Mouse (Mus musculus) spleen, adult 2 months (tissue): ENCODE results near the gene H2-DMa. TPM values are rescaled to one million over a fixed set of nuclear protein-coding genes. Genes with fewer than 3 reads are reported as not detected.
A peak's percentile ranks its signal among the peaks of the same experiment; 100 is the strongest.

Source experiments
- DNase-seq, 2 experiments: peaks; one replicate each; pipeline versions ENCODE4 v3.0.0 to v3.0.0-alpha.2; 2012 to 2021; ENCODE audit warnings: low spot score in 2 of 2, low read depth in 1 of 2
- H3K27ac ChIP-seq: fragments of 200-500 bp; 2 replicates; pipeline ENCODE4 v1.5.1; 2012; ENCODE audit warnings: low read length, inconsistent platforms; ENCODE audit not compliant: insufficient read depth
- H3K27me3 ChIP-seq: fragments of 200-500 bp; 2 replicates; pipeline ENCODE4 v1.6.1; 2012; ENCODE audit warnings: mild to moderate bottlenecking, moderate library complexity, low read length, inconsistent platforms; ENCODE audit not compliant: control insufficient read depth, insufficient read depth
- H3K36me3 ChIP-seq: fragments of 200-500 bp; 2 replicates; pipeline ENCODE4 v1.6.1; 2012; ENCODE audit warnings: mild to moderate bottlenecking, low read length, inconsistent platforms; ENCODE audit not compliant: control insufficient read depth, insufficient read depth
- H3K4me1 ChIP-seq: fragments of 200-500 bp; 2 replicates; pipeline ENCODE4 v1.6.1; 2011; ENCODE audit warnings: inconsistent platforms; ENCODE audit not compliant: control insufficient read depth, insufficient read depth, insufficient read length
- H3K4me3 ChIP-seq: fragments of 200-500 bp; 2 replicates; pipeline ENCODE4 v1.5.1; 2011; ENCODE audit warnings: mild to moderate bottlenecking, inconsistent platforms; ENCODE audit not compliant: insufficient read depth, insufficient read length; ENCODE audit errors: extremely low read depth
- CTCF ChIP-seq: fragments of 200-500 bp; IDR thresholded peaks from 2 replicates; pipeline ENCODE4 v1.5.1; 2011; ENCODE audit warnings: mild to moderate bottlenecking, inconsistent platforms; ENCODE audit not compliant: insufficient read depth, insufficient read length, insufficient replicate concordance; ENCODE audit errors: extremely low read depth
- POLR2A ChIP-seq: fragments of 200-500 bp; IDR thresholded peaks from 2 replicates; pipeline ENCODE4 v1.6.1; 2011; ENCODE audit warnings: low read depth, low read length, inconsistent platforms
- WGBS: fragments of 180-500 bp; shearing (Covaris S2); methylation state at CpG from one replicate; pipeline ENCODE4 v1.1.7; 2018; 5-methylcytosine and 5-hydroxymethylcytosine counted together
- polyA plus RNA-seq: library from polyadenylated mRNA; depleted of rRNA; stranded (reverse); fragments of >200 nt; gene quantifications from 2 replicates; pipeline ENCODE4 v1.2.3, GENCODE M21; 2012; rRNA removed

Gene H2-DMa
- 302 and 363 TPM in 2 replicates for polyA plus RNA-seq

- DNase-seq, result peak; percentile 96 to 98
- under 1% methylated on average over 96 of the region's 96 CpGs for WGBS
These were observed at the start of gene H2-DMa for GRCm38 (mm10) chr17:34119249-34120179. H2-DMa (plus strand) TSS chr17:34119541.

GRCm38 (mm10) chr17:34072091-34072490, 47.2 kb upstream of the H2-DMa start:
- peaks cover 2% of the 10 kb centered on the region; the same call in 1 of the 2 replicates for H3K27me3 ChIP-seq
- 51% methylated on average over 5 of the region's 5 CpGs for WGBS
- H3K36me3 ChIP-seq, result no peaks in the 10 kb centered on the region
- DNase-seq, result peak; percentile 28 to 54
- peaks cover 19% of the 10 kb centered on the region for H3K4me1 ChIP-seq
- TF ChIP-seq CTCF (no peak), POLR2A (no peak)
- no peak overlapping the region for H3K4me3 ChIP-seq
- no peak overlapping the region for H3K27ac ChIP-seq

More at GRCm38 (mm10) chr17:34119249-34120179, at the start of gene H2-DMa:
- H3K27me3 ChIP-seq, result no peaks in the 10 kb centered on the region
- TF ChIP-seq POLR2A, result peak; percentile 99
- no peak for TF ChIP-seq CTCF
- H3K4me3 ChIP-seq, result peak within 1 kb of the TSS; percentile 80
- H3K36me3 ChIP-seq, result peaks cover 35% of the 10 kb centered on the region
- peak within 1 kb of the TSS; percentile 99 for H3K27ac ChIP-seq
- peaks cover 10% of the 10 kb centered on the region; the same call in 1 of the 2 replicates for H3K4me1 ChIP-seq

- H3K4me3 ChIP-seq, result no peak overlapping the region
- WGBS, result 24% methylated on average over 7 of the region's 7 CpGs
- peaks cover 2% of the 10 kb centered on the region; the same call in 1 of the 2 replicates for H3K27me3 ChIP-seq
- H3K27ac ChIP-seq, result no peak overlapping the region
- peaks cover 13% of the 10 kb centered on the region; the same call in 1 of the 2 replicates for H3K4me1 ChIP-seq
- no peaks in the 10 kb centered on the region for H3K36me3 ChIP-seq
- peak; percentile 66 to 79 for DNase-seq
- TF ChIP-seq CTCF, result peak; percentile 22; the same call in 1 of the 2 replicates
- no peak for TF ChIP-seq POLR2A
These were observed 44.1 kb upstream of the H2-DMa start for GRCm38 (mm10) chr17:34075271-34075670.

GRCm38 (mm10) chr17:34077549-34077948, 41.8 kb upstream of the H2-DMa start:
- no peak for TF ChIP-seq POLR2A
- peak; percentile 58; the same call in 1 of the 2 replicates for TF ChIP-seq CTCF

GRCm38 (mm10) chr17:34078148-34078547, 41.2 kb upstream of the H2-DMa start:
- H3K4me1 ChIP-seq, result no peaks in the 10 kb centered on the region; the same call in 1 of the 2 replicates
- no peak overlapping the region for H3K4me3 ChIP-seq
- TF ChIP-seq CTCF (no peak), POLR2A (no peak)
- no peak overlapping the region for H3K27ac ChIP-seq
- H3K36me3 ChIP-seq, result no peaks in the 10 kb centered on the region
- WGBS, result 62% methylated on average over 4 of the region's 4 CpGs
- peaks cover 2% of the 10 kb centered on the region; the same call in 1 of the 2 replicates for H3K27me3 ChIP-seq
- DNase-seq, result no peak

More at GRCm38 (mm10) chr17:34077549-34077948, 41.8 kb upstream of the H2-DMa start:
- no peaks in the 10 kb centered on the region for H3K36me3 ChIP-seq
- WGBS, result under 1% methylated on average over 9 of the region's 9 CpGs
- no peak overlapping the region for H3K4me3 ChIP-seq
- peaks cover 2% of the 10 kb centered on the region; the same call in 1 of the 2 replicates for H3K27me3 ChIP-seq
- peaks cover 3% of the 10 kb centered on the region; the same call in 1 of the 2 replicates for H3K4me1 ChIP-seq
- peak; percentile 66 to 70 for DNase-seq
- H3K27ac ChIP-seq, result no peak overlapping the region

- H3K27ac ChIP-seq, result no peak overlapping the region
- 93% methylated on average over 11 of the region's 11 CpGs for WGBS
- TF ChIP-seq POLR2A (no peak), CTCF (no peak)
- H3K27me3 ChIP-seq, result peaks cover 2% of the 10 kb centered on the region; the same call in 1 of the 2 replicates
- no peak overlapping the region for H3K4me3 ChIP-seq
- H3K4me1 ChIP-seq, result no peaks in the 10 kb centered on the region; the same call in 1 of the 2 replicates
- no peaks in the 10 kb centered on the region for H3K36me3 ChIP-seq
- DNase-seq, result no peak
These were observed 40.3 kb upstream of the H2-DMa start for GRCm38 (mm10) chr17:34079002-34079401.
